Mouse (Mus musculus) ES-E14 (cell line): ENCODE data around the gene Anxa6. TPM values are rescaled to one million over a fixed set of nuclear protein-coding genes. Genes with fewer than 3 reads are reported as not detected.

Source experiments
- DNase-seq: peaks from one replicate; pipeline ENCODE4 v3.0.0-alpha.2; 2013; ENCODE audit warnings: low read depth, low spot score
- H3K27ac ChIP-seq: 2 replicates; pipeline ENCODE4 v1.5.1; 2012; ENCODE audit warnings: low read depth, mild to moderate bottlenecking, low read length, moderate library complexity, mixed read lengths; ENCODE audit not compliant: poor library complexity, insufficient read depth, severe bottlenecking
- H3K36me3 ChIP-seq: 2 replicates; pipeline ENCODE4 v1.6.1; 2012; ENCODE audit warnings: mild to moderate bottlenecking, low read length, moderate library complexity, mixed read lengths; ENCODE audit not compliant: control insufficient read depth, poor library complexity, insufficient read depth, severe bottlenecking
- H3K4me1 ChIP-seq, 2 experiments: fragments of 150-350 bp in 1 of 2; sonication (generic) in 1 of 2; 2 replicates each; pipeline ENCODE4 v1.6.1; 2012; ENCODE audit warnings: low read length in 2 of 2, mild to moderate bottlenecking in 1 of 2, mixed read lengths in 1 of 2; ENCODE audit not compliant: control insufficient read depth in 2 of 2, insufficient read depth in 2 of 2, poor library complexity in 1 of 2
- H3K4me3 ChIP-seq, 2 experiments: fragments of 150-350 bp in 1 of 2; sonication (generic) in 1 of 2; 2 replicates each; pipeline ENCODE4 v1.5.1; 2012; ENCODE audit warnings: low read length in 2 of 2, low read depth in 1 of 2, mild to moderate bottlenecking in 1 of 2, mixed read lengths in 1 of 2; ENCODE audit not compliant: insufficient read depth in 1 of 2, poor library complexity in 1 of 2, severe bottlenecking in 1 of 2
- H3K9ac ChIP-seq: 2 replicates; pipeline ENCODE4 v1.6.1; 2012; ENCODE audit warnings: low read depth, mild to moderate bottlenecking, low read length, mixed read lengths; ENCODE audit not compliant: poor library complexity, insufficient read depth, severe bottlenecking
- H3K9me3 ChIP-seq: fragments of 150-350 bp; sonication (generic); 2 replicates; pipeline ENCODE4 v1.6.1; 2012; ENCODE audit warnings: low read depth, mild to moderate bottlenecking, low read length; ENCODE audit not compliant: control insufficient read depth, insufficient read depth
- CHD2 ChIP-seq: IDR thresholded peaks from 2 replicates; pipeline ENCODE4 v1.6.1; 2014; ENCODE audit warnings: mild to moderate bottlenecking, low read depth, low read length, inconsistent platforms
- HCFC1 ChIP-seq: IDR thresholded peaks from 2 replicates; pipeline ENCODE4 v1.6.1; 2012; ENCODE audit warnings: low read length, inconsistent platforms, borderline replicate concordance; ENCODE audit not compliant: insufficient read depth
- MAFK ChIP-seq: IDR thresholded peaks from 2 replicates; pipeline ENCODE4 v1.6.1; 2014; ENCODE audit warnings: mild to moderate bottlenecking, low read depth, low read length, inconsistent platforms; ENCODE audit not compliant: insufficient read depth
- ZC3H11A ChIP-seq: IDR thresholded peaks from 2 replicates; pipeline ENCODE4 v1.6.1; 2012; ENCODE audit warnings: low read depth, mild to moderate bottlenecking, inconsistent platforms, low read length, borderline replicate concordance
- ZNF384 ChIP-seq: IDR thresholded peaks from 2 replicates; pipeline ENCODE4 v1.6.1; 2012; ENCODE audit warnings: low read depth, low read length, inconsistent platforms
- in situ Hi-C, 2 experiments: fragments of 600-800 bp; cut with MboI; formaldehyde crosslinking; loops; one replicate each; pipeline ENCODE4 v1.15.1; 2025; ENCODE audit warnings: low sequenced_read_pairs in 2 of 2, inconsistent platforms in 1 of 2; ENCODE audit not compliant: unreplicated experiment in 2 of 2
- total RNA-seq: library from RNA; depleted of rRNA; stranded (reverse); fragments of 300-350 nt; gene quantifications from 2 replicates; pipeline ENCODE4 v1.2.3, GENCODE M21; 2012

Gene Anxa6
- total RNA-seq, 1 experiment, result 125 TPM

GRCm38 (mm10) chr11:54932540-54932939 is 100.7 kb downstream of the Anxa6 start:
- no peak for DNase-seq
- no peak overlapping the region for H3K27ac ChIP-seq
- H3K9ac ChIP-seq, result no peak overlapping the region
- H3K4me1 ChIP-seq, result peaks cover 8 to 17% of the 10 kb centered on the region in 2 experiments; a peak in 3 of 4 replicates
- no peaks in the 10 kb centered on the region for H3K9me3 ChIP-seq
- peaks cover 56% of the 10 kb centered on the region for H3K36me3 ChIP-seq
- no peak overlapping the region for H3K4me3 ChIP-seq
- in situ Hi-C loops, result loop anchor here (5.0 kb wide), 1 partner anchor 55 kb away; no protein-coding TSS in a partner anchor
- TF ChIP-seq MAFK, result no peak
- no peak for TF ChIP-seq HCFC1
- TF ChIP-seq ZC3H11A, result no peak
- no peak for TF ChIP-seq CHD2
- TF ChIP-seq ZNF384, result no peak

GRCm38 (mm10) chr11:54931405-54932093 is 101.7 kb downstream of the Anxa6 start:
- H3K36me3 ChIP-seq, result peaks cover 58% of the 10 kb centered on the region
- H3K9ac ChIP-seq, result no peak overlapping the region
- no peak for DNase-seq
- H3K27ac ChIP-seq, result no peak overlapping the region
- TF ChIP-seq CHD2, result no peak
- TF ChIP-seq ZC3H11A, result peak; percentile 37; the same call in 1 of the 2 replicates
- TF ChIP-seq ZNF384, result no peak
- no peak for TF ChIP-seq MAFK
- TF ChIP-seq HCFC1, result no peak
- no peak overlapping the region for H3K4me3 ChIP-seq
- H3K9me3 ChIP-seq, result no peaks in the 10 kb centered on the region
- H3K4me1 ChIP-seq, result peaks cover 7 to 14% of the 10 kb centered on the region in 2 experiments; a peak in 3 of 4 replicates
- in situ Hi-C loops, result loop anchor here (5.0 kb wide), 1 partner anchor 56 kb away; no protein-coding TSS in a partner anchor

- Histone ChIP-seq H3K4me3 (no peak overlapping the region), H3K27ac (no peak overlapping the region), H3K9ac (no peak overlapping the region), H3K4me1 (peaks cover 0 to 4% of the 10 kb centered on the region in 2 experiments; a peak in 3 of 4 replicates), H3K36me3 (peaks cover 62% of the 10 kb centered on the region), H3K9me3 (no peaks in the 10 kb centered on the region)
- TF ChIP-seq ZNF384 (no peak), ZC3H11A (peak; percentile 61; the same call in 1 of the 2 replicates)
- DNase-seq, result no peak
- in situ Hi-C loops, result loop anchor here (5.0 kb wide), 1 partner anchor 57 kb away; no protein-coding TSS in a partner anchor
Observed at GRCm38 (mm10) chr11:54930318-54930979, 102.8 kb downstream of the Anxa6 start.

GRCm38 (mm10) chr11:54929744-54930143 is 103.5 kb downstream of the Anxa6 start:
- in situ Hi-C loops, result loop anchor here (5.0 kb wide), 1 partner anchor 58 kb away; no protein-coding TSS in a partner anchor
- Histone ChIP-seq H3K4me3 (no peak overlapping the region), H3K27ac (no peak overlapping the region), H3K36me3 (peaks cover 59% of the 10 kb centered on the region), H3K4me1 (0 out of 4 replicates have a peak, but pooled peaks cover 0 to 2% of the 10 kb centered on the region in 2 experiments), H3K9me3 (no peaks in the 10 kb centered on the region), H3K9ac (no peak overlapping the region)
- no peak for DNase-seq
- no peak for TF ChIP-seq ZNF384
- no peak for TF ChIP-seq HCFC1
- TF ChIP-seq ZC3H11A, result no peak
- TF ChIP-seq MAFK, result no peak
- no peak for TF ChIP-seq CHD2
